Mouse (Mus musculus) liver, adult 2 months (tissue): ENCODE data around the gene Usf1. TPM values are rescaled to one million over a fixed set of nuclear protein-coding genes. Genes with fewer than 3 reads are reported as not detected.

ENCODE experiments used
- DNase-seq: peaks from one replicate; pipeline ENCODE4 v3.0.0-alpha.2; 2011; ENCODE audit warnings: low read depth, low spot score; ENCODE audit errors: extremely low read depth
- H3K27ac ChIP-seq: fragments of 200-500 bp; replicated peaks from 2 replicates; pipeline ENCODE4 v1.5.1; 2012; ENCODE audit warnings: low read depth, mild to moderate bottlenecking, control low read depth, inconsistent platforms, low read length; ENCODE audit not compliant: insufficient read depth
- H3K27me3 ChIP-seq: fragments of 200-500 bp; 2 replicates; pipeline ENCODE4 v1.6.1; 2012; ENCODE audit warnings: mild to moderate bottlenecking, moderate library complexity, low read length, inconsistent platforms; ENCODE audit not compliant: control insufficient read depth, insufficient read depth
- H3K36me3 ChIP-seq: fragments of 200-500 bp; 2 replicates; pipeline ENCODE4 v1.6.1; 2012; ENCODE audit warnings: low read length, inconsistent platforms; ENCODE audit not compliant: control insufficient read depth, insufficient read depth
- H3K4me1 ChIP-seq: fragments of 200-500 bp; 2 replicates; pipeline ENCODE4 v1.6.1; 2011; ENCODE audit warnings: low read length; ENCODE audit not compliant: control insufficient read depth, insufficient read depth
- H3K4me3 ChIP-seq: fragments of 200-500 bp; 2 replicates; pipeline ENCODE4 v1.5.1; 2011; ENCODE audit warnings: low read depth, mild to moderate bottlenecking, control low read depth, low read length, moderate library complexity; ENCODE audit not compliant: insufficient read depth
- H3K79me2 ChIP-seq: fragments of 200-500 bp; 2 replicates; pipeline ENCODE4 v1.6.1; 2012; ENCODE audit warnings: inconsistent platforms, mild to moderate bottlenecking, low read length, moderate library complexity; ENCODE audit not compliant: control insufficient read depth, insufficient read depth
- H3K9ac ChIP-seq: fragments of 200-500 bp; 2 replicates; pipeline ENCODE4 v1.6.1; 2012; ENCODE audit warnings: low read depth, mild to moderate bottlenecking, control low read depth, inconsistent platforms, low read length
- CTCF ChIP-seq: fragments of 200-500 bp; IDR thresholded peaks from 2 replicates; pipeline ENCODE4 v1.5.1; 2011; ENCODE audit warnings: low read depth, low read length, control low read depth
- POLR2A ChIP-seq: fragments of 200-500 bp; IDR thresholded peaks from 2 replicates; pipeline ENCODE4 v1.6.1; 2011; ENCODE audit warnings: low read length, control low read depth; ENCODE audit not compliant: insufficient read depth; ENCODE audit errors: extremely low read depth
- WGBS: fragments of 180-500 bp; shearing (Covaris S2); methylation state at CpG from one replicate; pipeline ENCODE4 v1.1.7; 2018; 5-methylcytosine and 5-hydroxymethylcytosine counted together
- polyA plus RNA-seq: library from polyadenylated mRNA; depleted of rRNA; stranded (reverse); fragments of >200 nt; gene quantifications from 2 replicates; pipeline ENCODE4 v1.2.3, GENCODE M21; 2012
- total RNA-seq: library from RNA; depleted of rRNA; stranded (reverse); fragments of >200 nt; gene quantifications from 2 replicates; pipeline ENCODE4 v1.2.3, GENCODE M21; 2014

Usf1 gene
- total and polyA plus RNA-seq, 2 experiments = 27.2 to 39.4 TPM

- Histone ChIP-seq H3K9ac (no peak overlapping the region), H3K36me3 (no peaks in the 10 kb centered on the region), H3K27ac (no peak overlapping the region), H3K4me3 (no peak overlapping the region), H3K4me1 (no peaks in the 10 kb centered on the region), H3K27me3 (no peaks in the 10 kb centered on the region), H3K79me2 (no peaks in the 10 kb centered on the region)
- DNase-seq = no peak
- TF ChIP-seq CTCF = no peak
- TF ChIP-seq POLR2A = no peak
- WGBS = 83% methylated on average over 6 of the region's 6 CpGs
Observed at GRCm38 (mm10) chr1:171378298-171378697, 32.8 kb upstream of the Usf1 start.

- H3K27me3 ChIP-seq = no peaks in the 10 kb centered on the region
- DNase-seq = peak; percentile 50
- no peak overlapping the region for H3K27ac ChIP-seq
- H3K36me3 ChIP-seq = no peaks in the 10 kb centered on the region
- 7% methylated on average over 31 of the region's 31 CpGs for WGBS
- no peaks in the 10 kb centered on the region for H3K4me1 ChIP-seq
- peak; percentile 88 for TF ChIP-seq CTCF
- no peak for TF ChIP-seq POLR2A
- H3K79me2 ChIP-seq = no peaks in the 10 kb centered on the region
- no peak overlapping the region for H3K9ac ChIP-seq
- no peak overlapping the region; the same call in 1 of the 2 replicates for H3K4me3 ChIP-seq
Observed at GRCm38 (mm10) chr1:171379935-171380599, 31.0 kb upstream of the Usf1 start.

GRCm38 (mm10) chr1:171382096-171382620 lies 29.0 kb upstream of the Usf1 start:
- H3K9ac ChIP-seq = no peak overlapping the region
- TF ChIP-seq POLR2A (no peak), CTCF (no peak)
- no peaks in the 10 kb centered on the region for H3K4me1 ChIP-seq
- WGBS = 56% methylated on average over 11 of the region's 11 CpGs
- no peak overlapping the region for H3K4me3 ChIP-seq
- H3K36me3 ChIP-seq = no peaks in the 10 kb centered on the region
- H3K27me3 ChIP-seq = no peaks in the 10 kb centered on the region
- H3K79me2 ChIP-seq = no peaks in the 10 kb centered on the region
- no peak overlapping the region for H3K27ac ChIP-seq
- DNase-seq = no peak

- DNase-seq = no peak
- no peak overlapping the region for H3K9ac ChIP-seq
- H3K4me3 ChIP-seq = no peak overlapping the region
- no peaks in the 10 kb centered on the region for H3K27me3 ChIP-seq
- no peaks in the 10 kb centered on the region for H3K79me2 ChIP-seq
- no peak for TF ChIP-seq POLR2A
- H3K4me1 ChIP-seq = no peaks in the 10 kb centered on the region
- H3K27ac ChIP-seq = no peak overlapping the region
- 69% methylated on average over 9 of the region's 9 CpGs for WGBS
- no peaks in the 10 kb centered on the region for H3K36me3 ChIP-seq
Observed at GRCm38 (mm10) chr1:171384361-171384760, 26.8 kb upstream of the Usf1 start.

- H3K36me3 ChIP-seq = no peaks in the 10 kb centered on the region
- no peak overlapping the region for H3K9ac ChIP-seq
- H3K4me3 ChIP-seq = no peak overlapping the region
- no peaks in the 10 kb centered on the region for H3K4me1 ChIP-seq
- no peaks in the 10 kb centered on the region for H3K79me2 ChIP-seq
- whole genome bisulfite sequencing = 73% methylated on average over 9 of the region's 9 CpGs
- H3K27me3 ChIP-seq = no peaks in the 10 kb centered on the region
- no peak for DNase-seq
- TF ChIP-seq POLR2A = no peak
- no peak for TF ChIP-seq CTCF
- H3K27ac ChIP-seq = no peak overlapping the region
Observed at GRCm38 (mm10) chr1:171385171-171385570, 25.9 kb upstream of the Usf1 start.

- Histone ChIP-seq H3K27me3 (no peaks in the 10 kb centered on the region), H3K4me3 (no peak overlapping the region), H3K27ac (no peak overlapping the region), H3K36me3 (no peaks in the 10 kb centered on the region), H3K9ac (no peak overlapping the region), H3K4me1 (no peaks in the 10 kb centered on the region), H3K79me2 (no peaks in the 10 kb centered on the region)
- DNase-seq = no peak
- 72% methylated on average over 6 of the region's 6 CpGs for WGBS
- TF ChIP-seq POLR2A (no peak), CTCF (peak; percentile 20; the same call in 1 of the 2 replicates)
Observed at GRCm38 (mm10) chr1:171387099-171387498, 24.0 kb upstream of the Usf1 start.
